Mouse (Mus musculus): ENCODE measurements at regions not wholly inside any gene's neighbourhood (a gene's known extent, or its start where the extent isn't known, plus 50 kb on each side); places are given as distances from the start of the nearest gene placed in this dataset.

GRCm38 (mm10) chr4:12534151-12534550 is 362.3 kb upstream of the Fam92a start:
- Histone ChIP-seq H3K4me3 (no peak overlapping the region), H3K4me1 (0 out of 2 replicates have a peak, but pooled peaks cover 5% of the 10 kb centered on the region), H3K27me3 (ENCODE audit: insufficient read depth, poor library complexity, severe bottlenecking) (no peaks in the 10 kb centered on the region), H3K27ac (no peak overlapping the region), H3K36me3 (no peaks in the 10 kb centered on the region), H3K9me3 (no peaks in the 10 kb centered on the region)
- 43% methylated on average over 2 of the region's 2 CpGs for WGBS
- no peak for DNase-seq (ENCODE audit: low spot score)

GRCm38 (mm10) chr4:12532961-12533360 is 361.1 kb upstream of the Fam92a start:
- no peak for DNase-seq (ENCODE audit: low spot score)
- 62% methylated on average over 4 of the region's 4 CpGs for WGBS
- Histone ChIP-seq H3K4me3 (no peak overlapping the region), H3K4me1 (0 out of 2 replicates have a peak, but pooled peaks cover 2% of the 10 kb centered on the region), H3K9me3 (no peaks in the 10 kb centered on the region), H3K27ac (no peak overlapping the region), H3K36me3 (no peaks in the 10 kb centered on the region), H3K27me3 (ENCODE audit: insufficient read depth, poor library complexity, severe bottlenecking) (no peaks in the 10 kb centered on the region)

DNA sequence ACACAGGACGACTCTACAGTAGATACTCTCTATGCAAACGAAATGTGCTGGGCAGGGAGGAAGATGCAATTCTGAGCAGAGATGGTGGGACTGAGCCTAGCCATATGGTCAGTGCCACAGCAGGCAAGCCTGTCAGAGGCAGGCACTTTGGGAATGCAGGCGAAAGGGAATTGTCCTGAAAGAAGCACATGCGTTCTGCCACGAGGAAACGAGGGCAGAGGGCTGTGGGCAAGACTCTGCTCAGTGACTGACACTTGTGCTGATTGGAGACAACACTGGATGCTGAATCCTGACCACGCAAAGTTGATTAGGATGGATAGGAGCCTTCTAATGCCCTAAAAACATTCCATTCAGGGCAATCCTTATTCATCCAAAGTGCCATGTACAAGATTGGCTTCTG is 350.5 kb upstream of the Fam92a start:
- Histone ChIP-seq H3K27me3 (ENCODE audit: insufficient read depth, poor library complexity, severe bottlenecking) (no peaks in the 10 kb centered on the region), H3K4me3 (no peak overlapping the region)
- 60% methylated on average over 7 of the region's 7 CpGs for WGBS

GRCm38 (mm10) chr4:12521246-12521645 is 349.4 kb upstream of the Fam92a start:
- H3K9me3 ChIP-seq = no peaks in the 10 kb centered on the region
- H3K27ac ChIP-seq = no peak overlapping the region
- no peaks in the 10 kb centered on the region for H3K36me3 ChIP-seq
- H3K4me3 ChIP-seq = no peak overlapping the region
- no peaks in the 10 kb centered on the region for H3K4me1 ChIP-seq
- WGBS = 92% methylated on average over 7 of the region's 7 CpGs
- DNase-seq (ENCODE audit: low spot score) = no peak
- no peaks in the 10 kb centered on the region for H3K27me3 ChIP-seq (ENCODE audit: insufficient read depth, poor library complexity, severe bottlenecking)

More for the DNA sequence above, 350.5 kb upstream of the Fam92a start:
- H3K9me3 ChIP-seq = no peaks in the 10 kb centered on the region
- no peaks in the 10 kb centered on the region for H3K4me1 ChIP-seq
- DNase-seq (ENCODE audit: low spot score) = no peak
- H3K36me3 ChIP-seq = no peaks in the 10 kb centered on the region
- H3K27ac ChIP-seq = no peak overlapping the region

GRCm38 (mm10) chr4:12516497-12516896 is 344.7 kb upstream of the Fam92a start:
- Histone ChIP-seq H3K9me3 (no peaks in the 10 kb centered on the region), H3K36me3 (no peaks in the 10 kb centered on the region), H3K4me3 (no peak overlapping the region), H3K27ac (no peak overlapping the region), H3K27me3 (ENCODE audit: insufficient read depth, poor library complexity, severe bottlenecking) (no peaks in the 10 kb centered on the region), H3K4me1 (peaks cover 5% of the 10 kb centered on the region; the same call in 1 of the 2 replicates)
- DNase-seq (ENCODE audit: low spot score) = no peak
- WGBS = 82% methylated on average over 10 of the region's 10 CpGs

DNA sequence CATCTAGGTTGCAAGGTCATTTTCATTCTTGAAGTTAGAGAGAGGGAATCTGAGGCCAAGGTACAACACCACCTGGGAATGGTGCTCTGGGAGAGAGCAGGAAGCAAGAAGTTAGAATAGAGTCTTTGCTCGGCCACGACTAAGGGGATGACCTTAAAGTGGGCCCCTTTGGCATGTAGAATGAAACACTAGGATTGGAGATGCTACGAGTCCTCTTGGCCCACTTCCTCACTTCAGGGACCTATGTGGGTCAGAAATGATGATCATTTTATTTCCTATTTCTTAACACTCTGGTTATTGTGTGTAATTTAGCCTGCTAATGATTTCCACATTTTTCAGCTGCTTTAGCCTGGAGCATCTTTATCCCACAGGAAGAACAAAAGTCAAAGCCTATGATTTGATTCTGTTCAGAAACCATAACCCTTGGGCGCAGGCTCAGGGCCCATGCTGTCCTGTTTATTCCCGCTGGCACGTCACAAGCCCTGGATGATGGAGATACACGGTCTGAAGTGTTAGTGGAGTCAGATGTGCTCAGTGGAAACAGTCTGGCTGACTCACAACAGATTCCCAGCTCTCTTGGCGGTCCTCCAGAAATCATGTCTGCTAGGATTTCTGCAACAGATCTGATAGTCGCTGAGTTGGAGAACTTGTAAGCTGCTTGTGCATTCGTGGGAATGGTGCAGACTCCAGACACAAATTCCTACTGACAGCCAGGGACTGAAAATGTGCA is 340.0 kb upstream of the Fam92a start:
- no peaks in the 10 kb centered on the region for H3K36me3 ChIP-seq
- DNase-seq (ENCODE audit: low spot score) = no peak
- peaks cover 5% of the 10 kb centered on the region; the same call in 1 of the 2 replicates for H3K4me1 ChIP-seq
- no peaks in the 10 kb centered on the region for H3K27me3 ChIP-seq (ENCODE audit: insufficient read depth, poor library complexity, severe bottlenecking)
- H3K9me3 ChIP-seq = no peaks in the 10 kb centered on the region
- H3K4me3 ChIP-seq = no peak overlapping the region
- no peak overlapping the region for H3K27ac ChIP-seq
- 52% methylated on average over 10 of the region's 10 CpGs for WGBS

DNA sequence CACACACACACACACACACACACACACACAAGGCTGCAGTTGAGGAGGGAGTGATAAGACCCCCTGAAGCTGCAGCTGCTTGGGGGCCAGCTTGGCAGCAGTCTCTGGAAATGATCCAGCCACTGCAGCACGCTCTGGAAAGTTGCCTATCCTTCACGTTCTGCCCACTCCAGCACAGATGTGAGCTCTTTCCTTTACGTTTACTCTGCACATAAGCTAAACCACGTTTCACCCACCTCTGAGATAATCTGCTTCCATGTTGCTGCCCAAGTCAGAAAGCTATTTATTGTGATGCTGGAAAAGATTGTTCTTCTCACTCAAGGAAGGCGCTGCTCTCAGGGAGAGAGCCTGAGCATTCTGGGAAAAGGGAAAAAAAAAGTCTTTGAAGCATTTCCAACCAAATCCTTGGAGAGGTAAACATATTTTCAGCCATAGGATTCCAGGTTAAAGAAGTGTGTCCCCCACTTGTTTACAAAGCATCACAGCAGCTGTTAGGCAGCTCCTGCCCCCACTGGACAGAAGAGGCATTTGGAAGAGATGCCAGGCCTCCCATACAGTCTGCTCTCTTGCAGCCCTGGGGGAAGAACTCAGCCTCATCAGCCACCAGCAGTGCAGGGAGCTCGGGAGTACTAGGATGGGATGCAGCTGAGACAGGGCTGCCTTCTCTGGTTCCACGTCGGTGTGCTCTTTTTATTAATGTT is 335.2 kb upstream of the Fam92a start:
- H3K27ac ChIP-seq = no peak overlapping the region
- no peaks in the 10 kb centered on the region for H3K27me3 ChIP-seq (ENCODE audit: insufficient read depth, poor library complexity, severe bottlenecking)
- WGBS = 53% methylated on average over 8 of the region's 8 CpGs
- DNase-seq (ENCODE audit: low spot score) = no peak
- no peak overlapping the region for H3K4me3 ChIP-seq
- peaks cover 5% of the 10 kb centered on the region; the same call in 1 of the 2 replicates for H3K4me1 ChIP-seq
- H3K36me3 ChIP-seq = no peaks in the 10 kb centered on the region
- no peaks in the 10 kb centered on the region for H3K9me3 ChIP-seq

DNA sequence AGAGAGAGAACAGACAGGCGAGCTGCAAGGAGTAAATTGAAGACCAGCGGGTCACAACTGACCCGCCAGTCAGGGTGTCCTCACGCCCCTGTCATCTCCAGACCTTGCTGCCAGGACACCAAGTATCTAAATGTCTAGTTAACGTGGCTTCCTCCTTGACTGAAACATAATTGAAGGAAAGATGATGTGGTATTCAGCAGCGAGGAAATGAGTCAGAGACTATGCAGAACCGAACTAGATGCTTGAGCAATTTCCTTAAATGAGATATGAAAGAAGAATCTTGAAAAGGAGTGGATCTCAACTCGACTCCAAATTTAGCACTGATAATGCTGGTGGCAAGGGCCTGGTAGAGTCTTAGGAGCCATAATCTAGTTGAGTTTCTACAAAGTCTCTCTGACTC is 329.3 kb upstream of the Fam92a start:
- 70% methylated on average over 7 of the region's 8 CpGs for WGBS
- no peak overlapping the region for H3K27ac ChIP-seq
- no peak overlapping the region for H3K4me3 ChIP-seq
- no peaks in the 10 kb centered on the region for H3K9me3 ChIP-seq
- no peaks in the 10 kb centered on the region for H3K36me3 ChIP-seq
- no peaks in the 10 kb centered on the region for H3K27me3 ChIP-seq (ENCODE audit: insufficient read depth, poor library complexity, severe bottlenecking)
- no peak for DNase-seq (ENCODE audit: low spot score)
- peaks cover 5% of the 10 kb centered on the region for H3K4me1 ChIP-seq

- no peak overlapping the region for H3K27ac ChIP-seq
- no peak overlapping the region for H3K4me3 ChIP-seq
- no peaks in the 10 kb centered on the region for H3K9me3 ChIP-seq
- no peaks in the 10 kb centered on the region for H3K36me3 ChIP-seq
- 35% methylated on average over 4 of the region's 4 CpGs for WGBS
- peaks cover 5% of the 10 kb centered on the region for H3K4me1 ChIP-seq
- no peak for DNase-seq (ENCODE audit: low spot score)
- H3K27me3 ChIP-seq (ENCODE audit: insufficient read depth, poor library complexity, severe bottlenecking) = no peaks in the 10 kb centered on the region
These were observed 326.6 kb upstream of the Fam92a start for GRCm38 (mm10) chr4:12498426-12498825.

- no peak overlapping the region for H3K4me3 ChIP-seq
- no peaks in the 10 kb centered on the region for H3K36me3 ChIP-seq
- 53% methylated on average over 2 of the region's 2 CpGs for WGBS
- H3K27ac ChIP-seq = no peak overlapping the region
- no peak for DNase-seq (ENCODE audit: low spot score)
- H3K9me3 ChIP-seq = no peaks in the 10 kb centered on the region
- H3K27me3 ChIP-seq (ENCODE audit: insufficient read depth, poor library complexity, severe bottlenecking) = no peaks in the 10 kb centered on the region
- no peaks in the 10 kb centered on the region for H3K4me1 ChIP-seq
These were observed 320.7 kb upstream of the Fam92a start for GRCm38 (mm10) chr4:12492468-12492867.

GRCm38 (mm10) chr4:12491306-12491705 is 319.5 kb upstream of the Fam92a start:
- Histone ChIP-seq H3K27ac (no peak overlapping the region), H3K27me3 (ENCODE audit: insufficient read depth, poor library complexity, severe bottlenecking) (no peaks in the 10 kb centered on the region), H3K9me3 (no peaks in the 10 kb centered on the region), H3K4me1 (no peaks in the 10 kb centered on the region), H3K36me3 (no peaks in the 10 kb centered on the region), H3K4me3 (no peak overlapping the region)
- DNase-seq (ENCODE audit: low spot score) = no peak
- 84% methylated on average over 6 of the region's 6 CpGs for WGBS

GRCm38 (mm10) chr4:12490066-12490465 is 318.3 kb upstream of the Fam92a start:
- Histone ChIP-seq H3K4me3 (no peak overlapping the region), H3K36me3 (no peaks in the 10 kb centered on the region), H3K27me3 (ENCODE audit: insufficient read depth, poor library complexity, severe bottlenecking) (no peaks in the 10 kb centered on the region), H3K4me1 (no peaks in the 10 kb centered on the region), H3K27ac (no peak overlapping the region), H3K9me3 (no peaks in the 10 kb centered on the region)
- no peak for DNase-seq (ENCODE audit: low spot score)
- 64% methylated on average over 3 of the region's 3 CpGs for WGBS

- no peaks in the 10 kb centered on the region for H3K9me3 ChIP-seq
- no peaks in the 10 kb centered on the region for H3K27me3 ChIP-seq (ENCODE audit: insufficient read depth, poor library complexity, severe bottlenecking)
- 62% methylated on average over 6 of the region's 6 CpGs for WGBS
- no peak overlapping the region for H3K27ac ChIP-seq
- DNase-seq (ENCODE audit: low spot score) = no peak
- H3K4me3 ChIP-seq = no peak overlapping the region
- H3K36me3 ChIP-seq = no peaks in the 10 kb centered on the region
- no peaks in the 10 kb centered on the region for H3K4me1 ChIP-seq
These were observed 317.5 kb upstream of the Fam92a start for GRCm38 (mm10) chr4:12489358-12489757.

All from heart, embryonic 10.5 days (tissue).